Mouse (Mus musculus) left cerebral cortex, postnatal 4 days (tissue): ENCODE results near the gene Ccl27a. TPM values are rescaled to one million over a fixed set of nuclear protein-coding genes. Genes with fewer than 3 reads are reported as not detected.

Experiments
- DNase-seq: peaks from one replicate; pipeline ENCODE4 v3.0.0-alpha.2; 2022
- intact Hi-C: fragments of 180-260 bp; cut with DNase I; formaldehyde crosslinking; loops from one replicate; pipeline ENCODE4 v1.15.1; 2025
- total RNA-seq, 2 experiments: library from RNA; stranded (reverse); gene quantifications; 2 replicates each; pipeline ENCODE4 v1.2.3; 2021

Gene Ccl27a
- total RNA-seq, 2 experiments from 2014 or later, result 256 to 262 TPM

- no peak for DNase-seq
- intact Hi-C loops, result no loop called here
Observed at GRCm38 (mm10) chr4:41756440-41756839, 17.6 kb downstream of the Ccl27a start.

- peak; percentile 87 for DNase-seq
- intact Hi-C loops, result no loop called here
Observed at GRCm38 (mm10) chr4:41755338-41756305, 18.4 kb downstream of the Ccl27a start, which contains the start of gene Sigmar1. TSS of gene Sigmar1 (minus strand) at chr4:41756157.

- intact Hi-C loops, result no loop called here
- peak; percentile 49 for DNase-seq
Observed at GRCm38 (mm10) chr4:41754797-41755337, 19.2 kb downstream of the Ccl27a start, which contains the start of gene Galt. TSS of gene Galt (plus strand) at chr4:41755228.

GRCm38 (mm10) chr4:41745021-41745420 lies 29.0 kb downstream of the Ccl27a start:
- DNase-seq, result no peak
- intact Hi-C loops, result no loop called here

GRCm38 (mm10) chr4:41744131-41744530 lies 29.9 kb downstream of the Ccl27a start:
- intact Hi-C loops, result no loop called here
- no peak for DNase-seq

GRCm38 (mm10) chr4:41741158-41741560 lies 32.9 kb downstream of the Ccl27a start:
- peak; percentile 93 for DNase-seq
- intact Hi-C loops, result no loop called here

- intact Hi-C loops, result no loop called here
- peak; percentile 59 for DNase-seq
Observed at GRCm38 (mm10) chr4:41740380-41741157, 33.5 kb downstream of the Ccl27a start.

GRCm38 (mm10) chr4:41739260-41739659 lies 34.8 kb downstream of the Ccl27a start:
- DNase-seq, result no peak
- intact Hi-C loops, result loop anchor here (2.0 kb wide), 1 partner anchor 24 kb away; no protein-coding TSS in a partner anchor

- intact Hi-C loops, result loop anchor here (2.0 kb wide), 1 partner anchor 23 kb away; no protein-coding TSS in a partner anchor
- no peak for DNase-seq
Observed at GRCm38 (mm10) chr4:41738256-41738603, 35.8 kb downstream of the Ccl27a start.

GRCm38 (mm10) chr4:41737602-41738255 lies 36.3 kb downstream of the Ccl27a start:
- intact Hi-C loops, result loop anchor here (2.0 kb wide), 1 partner anchor 23 kb away; no protein-coding TSS in a partner anchor
- peak; percentile 78 for DNase-seq

GRCm38 (mm10) chr4:41731052-41731765 lies 42.8 kb downstream of the Ccl27a start, which contains the start of gene Arid3c:
TSS of gene Arid3c (minus strand) at chr4:41731142.
- intact Hi-C loops, result no loop called here
- DNase-seq, result no peak

GRCm38 (mm10) chr4:41726826-41727621 lies 47.0 kb downstream of the Ccl27a start:
- no peak for DNase-seq
- intact Hi-C loops, result no loop called here

- DNase-seq, result peak; percentile 87
- intact Hi-C loops, result no loop called here
Observed at GRCm38 (mm10) chr4:41722918-41723351, 51.1 kb downstream of the Ccl27a start, which contains the start of gene Dctn3. TSS of gene Dctn3 (minus strand) at chr4:41723170.

Other genes starting within 250 kb of the Ccl27a start
- gene Fam219a, start 204.7 kb downstream of the Ccl27a start, total RNA-seq, result 100 to 1,000 TPM; 146 to 159 TPM
- 1 to 10 TPM; 2.1 to 3.7 TPM for gene Dnaic1, start 204.5 kb downstream of the Ccl27a start, total RNA-seq
- 10 to 100 TPM; 70.3 to 78.4 TPM for gene Enho, start 133.9 kb downstream of the Ccl27a start, total RNA-seq
- gene Cntfr, start 77.2 kb downstream of the Ccl27a start, total RNA-seq, result 10 to 100 TPM; 60.5 to 61.7 TPM
- gene Il11ra1, start 74.3 kb downstream of the Ccl27a start, total RNA-seq, result 10 to 100 TPM; 17.8 to 20.7 TPM
- 10 to 100 TPM; 32.2 to 34.5 TPM for gene Rpp25l, start 60.7 kb downstream of the Ccl27a start, total RNA-seq
- 100 to 1,000 TPM; 161 to 166 TPM for gene Dctn3, start 51.1 kb downstream of the Ccl27a start, total RNA-seq
- under 1 TPM; 0.22 to 0.26 TPM for gene Arid3c, start 43.1 kb downstream of the Ccl27a start, total RNA-seq
- gene Galt, start 19.0 kb downstream of the Ccl27a start, total RNA-seq, result 10 to 100 TPM; 52.7 to 54.4 TPM
- 10 to 100 TPM; 45.7 to 49.7 TPM for gene Sigmar1, start 18.1 kb downstream of the Ccl27a start, total RNA-seq
- gene Gm21541, start 129.4 kb upstream of the Ccl27a start, total RNA-seq, result not detected
- gene Gm20878, start 167.3 kb upstream of the Ccl27a start, total RNA-seq, result 10 to 100 TPM; 43.5 to 46.2 TPM
- 1 to 10 TPM; 3.9 to 4.0 TPM for gene Fam205a4, start 191.8 kb upstream of the Ccl27a start, total RNA-seq